Mouse (Mus musculus): ENCODE measurements around the gene Rack1.
"Not testable (repeated sequence)": the region's sequence is repeated elsewhere in the genome, so short reads cannot be mapped to it uniquely, and the experiment has no call there.

The Rack1 gene

GRCm38 (mm10) chr11:48820308-48820674, 20.2 kb downstream of the Rack1 start:
- DNase-seq = no peak

DNA sequence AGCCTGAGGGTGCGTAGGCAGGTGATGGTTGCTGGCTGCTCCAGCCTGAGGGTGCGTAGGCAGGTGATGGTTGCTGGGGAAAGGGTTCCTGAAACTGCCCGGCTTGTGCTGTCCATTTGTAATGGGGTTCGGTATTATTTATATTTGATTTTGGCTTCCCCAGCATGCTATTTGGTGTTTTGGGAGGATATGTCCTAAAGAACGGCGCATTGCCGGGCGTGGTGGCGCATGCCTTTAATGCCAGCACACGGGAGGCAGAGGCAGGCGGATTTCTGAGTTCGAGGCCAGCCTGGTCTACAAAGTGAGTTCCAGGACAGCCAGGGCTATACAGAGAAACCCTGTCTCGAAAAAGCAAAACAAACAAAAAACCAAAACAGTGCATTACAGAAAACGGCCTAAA, 21.2 kb downstream of the Rack1 start:
- DNase-seq = not testable (repeated sequence)

- no peak for DNase-seq
Observed at GRCm38 (mm10) chr11:48822768-48823512, 22.8 kb downstream of the Rack1 start.

GRCm38 (mm10) chr11:48823536-48823972, 23.4 kb downstream of the Rack1 start:
- peak; percentile 63 for DNase-seq

DNA sequence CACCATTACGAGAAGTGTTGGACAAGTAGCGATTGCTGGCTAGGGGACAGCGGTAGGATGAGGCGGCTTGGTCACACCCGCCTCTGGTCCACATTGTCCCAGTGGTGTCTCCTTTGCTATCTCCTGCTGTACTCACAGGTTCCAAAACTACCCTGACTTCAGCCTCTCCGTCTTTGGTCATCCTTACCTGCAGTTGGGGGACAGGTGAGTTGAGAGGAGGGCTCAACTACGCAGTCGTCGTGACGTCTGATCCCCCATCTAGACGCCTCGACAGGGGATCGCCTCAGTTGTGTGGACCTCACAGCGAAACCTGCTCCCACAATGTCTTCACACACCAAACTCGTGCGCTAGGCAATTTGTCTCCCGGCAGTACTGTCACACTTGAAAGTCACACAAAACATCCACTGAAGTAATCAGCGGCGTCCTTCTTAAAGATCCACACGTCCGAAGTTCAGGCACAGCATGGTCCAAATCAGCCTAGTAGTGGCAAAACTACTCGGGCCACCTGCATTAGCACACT, 24.2 kb downstream of the Rack1 start:
- no peak for DNase-seq

DNA sequence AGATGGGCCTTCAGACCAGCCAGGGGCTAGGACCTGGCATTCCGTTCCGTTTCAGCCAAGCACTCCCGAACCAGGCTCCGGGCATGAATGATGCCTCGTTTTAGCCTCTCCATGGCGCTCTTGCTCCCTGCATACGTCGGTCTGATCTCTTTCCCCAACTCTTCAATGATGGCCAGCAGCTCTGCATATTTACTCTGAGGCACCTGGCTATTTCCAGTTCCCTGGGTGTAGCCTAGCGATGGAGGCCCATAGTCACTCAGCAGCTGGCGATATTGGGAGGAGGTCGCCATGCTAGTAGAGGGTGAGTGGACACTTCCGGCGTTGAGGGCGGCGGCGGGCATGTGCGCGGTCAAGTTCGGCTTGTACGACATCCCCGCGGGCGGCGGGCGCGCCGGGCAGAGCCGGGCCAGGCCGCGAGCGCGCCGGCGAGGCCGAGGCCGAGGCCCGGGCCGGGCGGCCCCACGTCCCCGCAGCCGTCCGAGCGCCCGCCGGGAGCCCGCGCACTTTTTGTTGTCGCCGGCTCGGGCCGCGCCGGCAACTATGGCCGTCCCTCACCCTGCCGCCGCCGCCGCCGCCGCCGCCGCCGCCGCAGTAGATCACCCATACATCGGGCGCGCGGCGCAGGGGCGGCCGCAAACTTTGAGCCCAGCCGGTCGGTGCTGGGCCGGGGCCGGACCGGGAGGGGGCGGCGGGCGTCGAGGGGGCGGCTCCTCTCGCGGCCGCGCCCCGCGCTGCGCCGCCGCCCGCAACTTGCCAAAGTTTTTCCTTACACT, 26.0 kb downstream of the Rack1 start, which contains the start of the genes Trim7 and Gm12184:
Gene Trim7 (plus strand): TSS at position 162 of the 773 bp plus-strand sequence.
Gene Gm12184 (minus strand): TSS at position 677 of the 773 bp plus-strand sequence.
- peak; percentile 39 for DNase-seq

- no peak for DNase-seq
Observed at GRCm38 (mm10) chr11:48826752-48827096, 26.6 kb downstream of the Rack1 start.

DNA sequence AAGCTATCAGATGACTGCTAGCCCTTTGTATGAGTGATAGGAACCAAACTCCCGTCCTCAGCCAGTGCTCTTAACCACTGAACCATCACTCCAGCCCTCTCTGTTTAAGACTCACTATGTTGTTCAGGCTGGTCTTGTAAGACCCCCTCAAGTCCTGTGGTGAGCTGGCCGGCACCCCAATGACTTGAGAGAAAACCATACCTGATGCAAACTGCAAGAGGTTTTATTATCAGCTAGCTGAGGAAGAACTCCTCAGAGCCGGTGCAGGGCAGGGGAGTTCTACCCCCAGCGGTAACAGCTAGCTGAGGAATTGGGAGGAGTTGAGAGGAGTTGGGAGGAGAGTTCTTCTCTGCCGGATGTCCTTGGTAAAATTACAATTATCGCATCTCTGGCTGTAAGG, 27.8 kb downstream of the Rack1 start:
- DNase-seq = no peak

GRCm38 (mm10) chr11:48830279-48830678, 30.1 kb downstream of the Rack1 start:
- DNase-seq = no peak

DNA sequence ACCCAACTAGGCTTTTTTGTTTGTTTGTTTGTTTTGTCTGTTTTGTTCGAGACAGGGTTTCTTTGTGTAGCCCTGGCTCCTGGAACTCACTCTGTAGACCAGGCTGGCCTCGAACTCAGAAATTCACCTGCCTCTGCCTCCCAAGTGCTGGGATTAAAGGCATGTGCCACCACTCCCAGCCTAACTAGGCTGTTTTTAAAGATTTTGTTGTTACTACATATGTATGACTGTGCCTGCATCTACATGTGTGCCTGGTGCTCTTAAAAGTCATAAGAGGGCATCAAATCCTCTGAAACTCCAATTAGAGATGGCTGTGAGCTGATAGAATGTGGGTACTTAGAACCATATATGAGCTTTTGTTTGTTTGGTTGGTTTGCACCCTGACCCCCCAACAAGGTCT, 31.1 kb downstream of the Rack1 start:
- DNase-seq = no peak

DNA sequence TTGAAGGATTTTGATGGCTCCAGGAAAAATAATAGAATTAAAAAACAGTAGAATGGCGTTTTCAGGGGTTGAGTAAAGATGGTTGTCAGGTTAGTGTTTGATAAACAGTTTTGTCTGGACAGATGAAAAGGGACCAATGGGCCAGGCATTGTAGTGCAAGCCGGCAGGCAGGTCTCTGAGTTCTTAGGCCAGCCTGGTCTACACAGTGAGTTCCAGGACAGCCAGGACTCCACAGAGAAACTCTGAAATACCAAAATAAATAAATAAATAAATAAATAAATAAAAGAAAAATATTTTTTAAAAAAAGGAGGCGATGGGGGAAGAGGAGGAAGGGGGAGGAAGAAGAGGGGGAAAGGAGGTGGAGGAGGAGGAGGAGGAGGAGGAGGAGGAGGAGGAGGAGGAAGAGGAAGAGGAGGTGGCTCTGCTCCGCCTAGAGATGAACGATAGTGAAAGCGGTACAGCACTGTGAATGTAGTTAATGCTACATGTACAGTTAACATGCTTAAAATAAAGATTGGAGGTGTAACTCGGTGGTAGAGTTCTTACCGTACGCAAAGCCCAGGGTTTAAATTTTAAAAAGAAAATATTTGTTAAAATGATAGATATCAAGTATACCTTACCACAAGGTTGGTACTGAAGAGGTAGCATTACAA, 33.1 kb downstream of the Rack1 start:
- no peak for DNase-seq

- peak; percentile 94 for DNase-seq
Observed at GRCm38 (mm10) chr11:48833731-48834639, 33.9 kb downstream of the Rack1 start.

DNA sequence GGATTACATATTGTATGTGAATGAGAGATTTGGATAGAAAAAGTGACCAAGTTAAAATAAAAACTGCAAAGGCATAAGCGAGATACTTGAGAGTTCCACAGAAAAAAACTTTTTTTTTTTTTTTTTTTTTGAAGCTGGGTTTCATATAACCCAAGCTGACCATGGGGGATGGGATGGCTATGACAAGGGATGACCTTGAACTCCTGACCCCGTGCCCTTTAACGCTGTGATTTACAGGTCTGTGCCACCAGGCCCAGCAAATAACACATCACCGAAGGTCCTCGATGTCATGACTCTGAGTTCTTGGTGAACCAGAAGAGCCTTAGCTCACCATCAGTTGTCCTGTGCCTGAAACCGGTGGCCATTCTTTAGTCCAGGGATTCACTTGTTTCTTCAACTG, 35.8 kb downstream of the Rack1 start:
- no peak for DNase-seq

DNA sequence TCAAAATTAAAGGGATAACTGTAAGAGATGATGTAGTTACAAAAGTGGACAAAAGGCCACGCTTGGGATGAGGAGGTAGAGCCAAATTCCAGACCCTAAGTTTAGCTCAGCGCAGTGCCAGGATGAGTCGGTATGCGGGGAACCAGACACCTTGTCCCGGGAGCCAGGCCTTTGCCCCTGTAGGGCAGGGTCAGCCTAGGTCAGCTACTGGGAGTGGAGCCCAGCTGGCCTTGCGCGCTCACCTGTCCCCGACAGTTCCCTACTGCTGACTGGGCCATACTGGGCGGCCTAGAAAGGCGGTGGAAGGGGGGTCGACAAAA, 36.8 kb downstream of the Rack1 start:
- DNase-seq = no peak

GRCm38 (mm10) chr11:48837310-48838180, 37.4 kb downstream of the Rack1 start:
- DNase-seq = peak; percentile 81

- DNase-seq = peak; percentile 50
Observed at GRCm38 (mm10) chr11:48838181-48838797, 38.2 kb downstream of the Rack1 start.

DNA sequence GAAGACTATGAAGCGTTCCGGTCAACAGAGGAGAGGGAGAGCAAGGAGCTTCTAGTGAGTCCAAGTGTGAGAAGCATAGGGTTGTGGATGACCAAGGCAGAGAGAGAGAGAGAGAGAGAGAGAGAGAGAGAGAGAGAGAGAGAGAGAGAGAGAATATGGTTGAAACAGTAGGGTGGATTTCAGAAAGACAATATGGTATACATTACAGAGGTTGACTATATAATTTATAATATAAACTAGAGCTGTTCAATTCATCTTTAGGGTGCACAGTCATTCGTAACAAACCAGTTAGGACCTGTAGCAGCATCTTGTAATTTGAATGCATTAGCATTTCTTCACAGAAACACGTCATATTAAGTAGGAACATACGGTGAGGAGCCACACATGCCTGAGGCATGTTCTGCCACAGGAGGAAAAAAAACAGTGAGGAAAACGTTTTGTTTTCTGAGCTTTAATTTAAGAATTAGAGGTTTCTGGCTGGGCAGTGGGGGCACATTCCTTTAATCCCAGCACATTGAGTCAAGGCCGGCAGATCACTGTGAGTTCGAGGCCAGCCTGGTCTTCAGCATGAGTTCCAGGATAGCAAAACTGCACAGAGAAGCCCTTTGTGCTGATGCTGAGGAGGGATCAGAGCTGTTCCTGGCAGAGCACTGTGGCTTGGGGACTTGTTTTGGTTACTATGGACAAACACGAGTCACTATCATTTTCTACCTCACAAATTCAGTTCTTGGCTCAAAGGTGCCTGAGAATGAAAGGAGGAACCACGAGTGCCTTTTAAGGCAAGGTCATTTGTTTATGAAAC, 38.9 kb downstream of the Rack1 start:
- DNase-seq = no peak

DNA sequence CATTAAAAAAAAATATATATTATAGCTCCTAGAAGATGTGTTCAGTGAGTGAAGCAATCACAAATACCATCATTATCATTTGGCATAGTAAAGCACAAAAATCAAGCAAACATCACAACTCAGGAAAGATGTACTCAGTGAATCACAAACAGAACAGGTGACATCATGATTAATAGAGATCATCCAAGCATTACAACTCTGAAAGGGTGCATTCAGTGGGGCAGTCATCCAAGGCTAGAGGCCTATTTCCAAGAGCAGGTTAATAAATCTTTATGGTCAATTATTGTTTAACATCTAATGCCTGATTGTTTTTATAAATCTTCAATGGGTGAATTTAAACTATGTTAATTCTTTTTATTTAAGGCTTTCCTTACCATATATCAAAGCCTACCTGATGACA, 40.7 kb downstream of the Rack1 start:
- DNase-seq = peak; percentile 35

- no peak for DNase-seq
Observed at GRCm38 (mm10) chr11:48841213-48841612, 41.1 kb downstream of the Rack1 start.

DNA sequence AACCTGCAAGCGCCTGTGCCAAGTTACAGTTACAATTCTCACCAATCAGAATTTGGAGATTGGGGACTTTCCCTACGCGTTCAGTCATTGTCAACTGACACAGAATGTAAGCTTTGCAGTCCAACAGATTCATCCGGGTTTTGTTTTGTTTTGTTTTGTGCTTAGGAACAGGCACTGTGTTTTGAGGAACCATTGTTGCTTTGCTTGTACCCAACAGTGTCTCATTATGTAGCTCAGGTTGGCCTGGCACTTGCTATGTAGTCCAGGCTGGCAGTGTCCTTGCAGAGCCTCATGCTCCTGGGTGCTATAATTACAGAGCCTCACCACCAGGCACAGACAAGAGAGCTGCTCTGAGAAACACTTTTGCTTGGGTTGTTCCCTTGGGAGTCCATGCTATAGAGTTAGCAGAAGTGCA, 42.3 kb downstream of the Rack1 start:
- no peak for DNase-seq
